Mouse (Mus musculus) intestine, postnatal 0 days (tissue): Measurements from ENCODE around the gene Wdr95. TPM values are rescaled to one million over a fixed set of nuclear protein-coding genes. Genes with fewer than 3 reads are reported as not detected.

Experiments
- ATAC-seq: fragments of 200-750 bp; cut with Nextera tagmentation; 2 replicates; pipeline ENCODE4 v1.8.0; 2017; ENCODE audit warnings: mild to moderate bottlenecking, moderate TSS enrichment, moderate library complexity
- H3K27ac ChIP-seq: fragments of 300-500 bp; sonication (generic); 2 replicates; pipeline ENCODE4 v1.5.1; 2014; ENCODE audit warnings: mild to moderate bottlenecking, low read depth, low read length, moderate library complexity
- H3K27me3 ChIP-seq: fragments of 300-500 bp; sonication (generic); replicated peaks from 2 replicates; pipeline ENCODE4 v1.6.1; 2014; ENCODE audit warnings: low read length, mixed read lengths; ENCODE audit not compliant: control insufficient read depth, insufficient read depth
- H3K36me3 ChIP-seq: fragments of 300-500 bp; sonication (generic); 2 replicates; pipeline ENCODE4 v1.6.1; 2014; ENCODE audit warnings: mild to moderate bottlenecking, moderate library complexity; ENCODE audit not compliant: control insufficient read depth, insufficient read depth
- H3K4me1 ChIP-seq: fragments of 300-500 bp; sonication (generic); replicated peaks from 2 replicates; pipeline ENCODE4 v1.6.1; 2014; ENCODE audit warnings: antibody characterized with exemption, low read length, mixed read lengths; ENCODE audit not compliant: control insufficient read depth, insufficient read depth
- H3K4me2 ChIP-seq: fragments of 300-500 bp; sonication (generic); replicated peaks from 2 replicates; pipeline ENCODE4 v1.6.1; 2014; ENCODE audit warnings: low read depth, mild to moderate bottlenecking, moderate library complexity
- H3K4me3 ChIP-seq: fragments of 300-500 bp; sonication (generic); 2 replicates; pipeline ENCODE4 v1.5.1; 2014; ENCODE audit warnings: low read depth, low read length
- H3K9ac ChIP-seq: fragments of 300-500 bp; sonication (generic); 2 replicates; pipeline ENCODE4 v1.6.1; 2014; ENCODE audit warnings: mild to moderate bottlenecking, low read depth, low read length
- H3K9me3 ChIP-seq: fragments of 300-500 bp; sonication (generic); 2 replicates; pipeline ENCODE4 v1.6.1; 2016; ENCODE audit warnings: mixed run types; ENCODE audit not compliant: control insufficient read depth
- CTCF ChIP-seq: sonication (generic); IDR thresholded peaks from 2 replicates; pipeline ENCODE4 v1.5.1; 2016; ENCODE audit warnings: low read depth, mild to moderate bottlenecking, control low read depth, antibody characterized with exemption, moderate library complexity
- WGBS: fragments of 180-500 bp; shearing (Covaris S2); extraction: QIAGEN DNeasy Blood & Tissue Kit; methylation state at CpG from one replicate; pipeline ENCODE4 v1.1.7; 2014; 5-methylcytosine and 5-hydroxymethylcytosine counted together
- polyA plus RNA-seq: library from polyadenylated mRNA; unstranded; fragments of >200 nt; fragmentation: Nextera tagmentation; extraction: Ambion mirVana; gene quantifications from 2 replicates; pipeline ENCODE4 v1.2.1, GENCODE M21; 2015

Gene Wdr95
- not detected in 2 replicates for polyA plus RNA-seq

DNA sequence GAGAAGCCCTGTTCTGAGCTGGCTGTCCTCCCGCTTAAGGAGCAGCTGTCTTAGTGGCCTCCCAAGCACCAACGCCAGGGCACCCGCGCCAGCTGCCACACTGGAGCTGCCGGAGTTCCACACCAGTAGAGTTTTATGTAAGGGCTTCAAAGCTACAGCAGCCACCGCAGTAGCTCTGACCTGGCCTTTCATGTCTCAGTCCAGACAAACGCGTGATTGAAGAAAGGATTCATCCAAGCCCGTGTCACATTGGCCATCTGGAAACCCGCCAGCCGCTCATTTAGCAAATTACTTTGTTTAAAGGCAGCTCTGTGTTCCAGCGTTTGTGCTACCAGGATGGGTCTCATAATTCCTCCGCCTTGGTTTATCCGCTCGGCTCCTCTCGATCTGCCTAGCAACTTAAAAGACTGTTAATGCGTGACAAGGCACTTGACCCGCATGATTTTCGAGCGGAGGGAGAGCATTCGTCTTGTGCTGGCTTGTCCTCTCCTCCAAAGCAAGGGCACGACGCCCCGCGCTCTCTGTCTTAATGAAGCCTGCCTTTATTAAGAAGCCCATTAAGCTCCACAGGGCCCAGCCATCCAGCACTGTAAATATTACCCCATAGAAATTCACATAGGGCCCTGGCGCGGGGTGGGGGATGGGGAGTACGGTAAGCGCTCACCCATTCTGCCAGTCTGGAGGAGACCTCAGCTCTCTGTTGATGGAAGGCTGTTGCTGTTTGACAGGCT, at the start of gene Wdr95:
Gene Wdr95 (plus strand): TSS at position 681 of the 731 bp plus-strand sequence.
- H3K9me3 ChIP-seq: no peaks in the 10 kb centered on the region
- no peak for ATAC-seq
- H3K36me3 ChIP-seq: no peaks in the 10 kb centered on the region
- no peak within 1 kb of the TSS for H3K4me2 ChIP-seq
- no peaks in the 10 kb centered on the region for H3K27me3 ChIP-seq
- H3K4me1 ChIP-seq: no peaks in the 10 kb centered on the region
- no peak within 1 kb of the TSS for H3K4me3 ChIP-seq
- no peak within 1 kb of the TSS for H3K9ac ChIP-seq
- no peak within 1 kb of the TSS for H3K27ac ChIP-seq
- TF ChIP-seq CTCF: no peak
- 49% methylated on average over 29 of the region's 29 CpGs for WGBS

DNA sequence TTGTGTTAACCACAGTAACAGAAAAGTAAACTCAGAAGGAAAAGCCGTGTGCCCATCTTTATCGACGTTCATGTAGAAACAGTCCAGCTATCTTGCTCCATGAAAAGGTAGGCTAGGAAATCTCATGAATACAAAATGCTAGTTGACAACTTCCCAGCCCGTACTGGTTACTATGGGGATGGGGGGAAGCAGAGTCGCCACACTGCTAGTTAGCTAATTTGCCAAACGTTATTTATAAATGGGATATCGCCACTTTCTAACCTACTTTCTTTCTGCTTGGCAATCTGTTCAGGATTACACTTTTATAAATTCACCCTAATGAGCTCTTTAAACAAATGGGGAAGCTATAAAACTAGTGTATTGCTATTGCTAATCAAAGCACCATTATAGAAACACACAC, 46.6 kb upstream of the Wdr95 start:
- no peaks in the 10 kb centered on the region for H3K27me3 ChIP-seq
- H3K9ac ChIP-seq: no peak overlapping the region
- no peak overlapping the region for H3K4me3 ChIP-seq
- no peaks in the 10 kb centered on the region for H3K4me1 ChIP-seq
- no peaks in the 10 kb centered on the region for H3K36me3 ChIP-seq
- ATAC-seq: no peak
- WGBS: 87% methylated on average over 7 of the region's 7 CpGs
- H3K4me2 ChIP-seq: no peak overlapping the region
- no peak overlapping the region for H3K27ac ChIP-seq
- no peaks in the 10 kb centered on the region for H3K9me3 ChIP-seq
- no peak for TF ChIP-seq CTCF

DNA sequence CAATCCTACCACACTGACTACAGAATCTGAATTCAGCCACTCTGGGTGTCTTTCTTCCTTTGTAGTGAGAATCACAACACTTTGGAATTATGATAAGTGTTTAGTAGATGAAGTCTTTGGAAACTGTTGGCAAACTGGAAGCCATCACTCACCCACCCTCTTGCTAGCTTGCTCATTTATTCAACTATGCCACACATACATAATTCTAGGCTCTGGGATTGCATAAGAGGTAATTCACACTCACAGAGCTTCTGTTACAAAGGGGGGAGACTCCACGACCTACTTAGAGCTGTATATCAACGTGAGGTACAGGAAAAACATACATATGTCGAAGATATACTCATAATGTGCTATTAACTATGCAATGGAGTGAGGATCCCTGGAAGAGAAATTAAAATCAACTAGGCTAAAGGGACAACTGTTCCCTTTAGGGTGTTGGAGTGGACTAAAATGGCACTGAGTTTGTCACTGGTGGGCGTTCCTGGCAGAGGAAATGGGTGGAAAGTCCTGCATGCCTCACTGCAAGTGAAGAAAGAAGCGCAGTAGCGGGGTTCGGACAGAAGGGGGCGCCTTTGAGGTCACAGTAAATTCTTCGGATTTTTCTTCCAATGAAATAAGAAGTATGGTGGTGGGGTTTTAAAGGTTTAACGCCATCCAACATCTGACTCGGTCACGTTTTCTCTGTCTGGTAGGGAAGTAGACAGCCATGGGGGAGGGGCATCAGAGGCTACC, 45.0 kb upstream of the Wdr95 start:
- H3K9ac ChIP-seq: no peak overlapping the region
- H3K4me2 ChIP-seq: no peak overlapping the region
- no peaks in the 10 kb centered on the region for H3K36me3 ChIP-seq
- WGBS: 65% methylated on average over 12 of the region's 12 CpGs
- peak; percentile 36; the same call in 1 of the 2 replicates for TF ChIP-seq CTCF
- no peak for ATAC-seq
- no peaks in the 10 kb centered on the region for H3K4me1 ChIP-seq
- H3K9me3 ChIP-seq: no peaks in the 10 kb centered on the region
- no peak overlapping the region for H3K27ac ChIP-seq
- no peak overlapping the region for H3K4me3 ChIP-seq
- H3K27me3 ChIP-seq: no peaks in the 10 kb centered on the region

DNA sequence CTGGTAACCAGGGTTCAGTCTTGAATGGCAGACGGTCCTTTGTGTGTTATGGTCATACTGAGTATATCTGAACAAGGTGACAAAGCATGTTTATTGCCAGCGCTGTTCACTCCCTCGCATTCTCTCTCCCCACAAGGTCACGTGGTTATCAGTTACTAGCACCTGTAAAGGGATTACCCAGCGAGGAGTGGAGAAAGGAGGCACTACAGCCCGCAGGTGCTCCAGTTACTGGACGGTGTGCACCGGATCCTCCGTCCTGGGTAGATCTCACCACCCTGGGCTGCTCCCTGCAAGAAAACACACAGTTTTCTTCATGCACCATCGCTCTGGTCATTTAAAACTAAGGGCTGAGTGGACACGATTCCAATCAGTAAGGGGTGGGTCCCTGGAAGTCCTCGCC, 44.2 kb upstream of the Wdr95 start:
- TF ChIP-seq CTCF: no peak
- no peak overlapping the region for H3K27ac ChIP-seq
- no peaks in the 10 kb centered on the region for H3K4me1 ChIP-seq
- 53% methylated on average over 12 of the region's 12 CpGs for WGBS
- H3K4me2 ChIP-seq: no peak overlapping the region
- no peak overlapping the region for H3K9ac ChIP-seq
- H3K27me3 ChIP-seq: 0 out of 2 replicates have a peak, but pooled peaks cover 2% of the 10 kb centered on the region
- H3K4me3 ChIP-seq: no peak overlapping the region
- no peaks in the 10 kb centered on the region for H3K9me3 ChIP-seq
- H3K36me3 ChIP-seq: no peaks in the 10 kb centered on the region
- ATAC-seq: no peak

DNA sequence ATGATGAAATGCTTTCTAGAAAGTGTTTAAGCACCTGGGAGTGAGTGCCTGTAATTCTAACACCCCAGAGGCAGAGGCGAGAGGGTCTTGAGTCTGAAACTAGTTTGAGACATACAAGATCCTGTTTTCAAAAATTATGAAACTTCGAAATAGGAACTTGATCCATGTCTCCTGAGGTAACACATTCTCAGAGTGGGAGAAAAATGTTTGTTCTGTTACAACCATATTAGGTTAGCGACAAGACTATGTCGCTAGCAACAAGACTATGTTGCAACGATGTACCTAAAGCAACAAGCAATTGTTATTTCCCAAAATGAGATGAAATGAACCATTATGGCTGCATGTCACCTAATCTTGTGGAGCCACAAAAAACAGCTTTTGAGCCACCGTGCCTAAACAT, 43.0 kb upstream of the Wdr95 start:
- H3K27ac ChIP-seq: no peak overlapping the region
- no peaks in the 10 kb centered on the region for H3K36me3 ChIP-seq
- no peak for TF ChIP-seq CTCF
- 0 out of 2 replicates have a peak, but pooled peaks cover 5% of the 10 kb centered on the region for H3K27me3 ChIP-seq
- H3K9ac ChIP-seq: no peak overlapping the region
- H3K9me3 ChIP-seq: no peaks in the 10 kb centered on the region
- no peak overlapping the region for H3K4me2 ChIP-seq
- no peak for ATAC-seq
- WGBS: 90% methylated on average over 6 of the region's 6 CpGs
- H3K4me1 ChIP-seq: no peaks in the 10 kb centered on the region
- no peak overlapping the region for H3K4me3 ChIP-seq

DNA sequence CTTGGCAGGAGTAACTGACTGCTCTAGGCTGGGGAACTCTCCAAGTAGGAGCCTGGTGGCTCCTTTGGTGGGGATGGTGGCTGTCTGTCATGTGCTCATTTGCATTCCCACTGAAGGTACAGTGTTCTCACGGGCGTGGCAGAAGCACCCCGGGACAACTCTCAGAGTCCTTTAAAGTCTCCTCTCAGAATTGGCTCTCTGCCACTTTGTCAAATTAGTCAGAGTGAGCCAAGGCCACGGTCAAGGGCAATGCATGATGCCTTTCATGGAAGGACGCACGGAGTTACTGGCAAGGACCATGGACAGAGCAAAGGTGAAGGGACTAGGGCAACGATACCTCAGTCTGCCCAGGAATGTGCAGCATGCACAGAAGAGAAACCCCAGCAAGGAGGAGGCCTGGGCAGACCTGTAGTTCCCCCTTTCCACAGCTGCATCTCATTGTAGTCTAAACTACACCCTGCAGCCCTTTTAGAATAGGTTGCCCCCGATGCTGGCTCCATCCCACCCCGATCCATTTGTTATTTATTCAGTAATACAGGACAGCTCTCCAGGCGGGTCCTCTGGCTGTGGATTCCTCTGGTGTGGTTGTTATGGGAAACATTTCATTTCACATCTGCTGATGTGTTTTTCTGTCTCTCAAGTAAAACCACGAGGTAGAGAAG, 40.0 kb upstream of the Wdr95 start:
- Histone ChIP-seq H3K4me3 (no peak overlapping the region), H3K9me3 (no peaks in the 10 kb centered on the region), H3K27ac (no peak overlapping the region), H3K27me3 (0 out of 2 replicates have a peak, but pooled peaks cover 5% of the 10 kb centered on the region), H3K4me2 (no peak overlapping the region), H3K36me3 (no peaks in the 10 kb centered on the region), H3K4me1 (no peaks in the 10 kb centered on the region), H3K9ac (no peak overlapping the region)
- ATAC-seq: no peak
- no peak for TF ChIP-seq CTCF
- WGBS: 27% methylated on average over 11 of the region's 11 CpGs
